Mouse (Mus musculus): ENCODE measurements around the gene Stard13. TPM values are rescaled to one million over a fixed set of nuclear protein-coding genes. Genes with fewer than 3 reads are reported as not detected.

Gene Stard13
- polyA plus RNA-seq, 1 experiment, result 57.3 TPM

DNA sequence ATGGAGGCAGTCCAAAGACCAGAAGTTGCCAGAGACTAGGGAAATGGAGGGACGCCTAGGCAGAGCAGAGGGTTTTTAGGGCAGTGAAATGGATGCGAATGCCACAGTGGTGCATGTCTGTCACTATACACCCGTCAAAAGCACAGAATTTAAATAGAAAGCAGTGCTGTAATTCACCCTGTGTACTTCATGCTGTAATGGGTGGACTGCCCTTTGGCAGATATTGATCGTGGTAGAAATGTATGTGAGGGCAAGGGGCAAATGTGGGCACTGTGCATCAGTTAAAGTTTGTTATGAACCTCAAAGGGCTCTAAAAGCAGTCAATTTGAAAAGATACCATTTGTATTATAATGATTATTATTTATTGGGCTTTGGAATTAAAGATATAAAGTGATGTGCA, 153.4 kb downstream of the Stard13 start:
- H3K4me1 ChIP-seq (ENCODE audit: control insufficient read depth, insufficient read depth, low read length), result peaks cover 9% of the 10 kb centered on the region
- peak; percentile 1 for DNase-seq
- TF ChIP-seq POLR2A (IDR thresholded peaks at IDR 0.05; ENCODE audit: borderline replicate concordance, extremely low read depth, low read depth, low read length) (no peak), CTCF (IDR thresholded peaks at IDR 0.05; ENCODE audit: insufficient read depth, low read length) (no peak)
- H3K4me3 ChIP-seq (replicated peaks; ENCODE audit: extremely low read depth, low read depth, low read length), result no peak overlapping the region
- 75% methylated on average over 4 of the region's 4 CpGs for WGBS

- 94% methylated on average over 2 of the region's 2 CpGs for WGBS
- TF ChIP-seq CTCF (IDR thresholded peaks at IDR 0.05; ENCODE audit: insufficient read depth, low read length), result no peak
- no peak for TF ChIP-seq POLR2A (IDR thresholded peaks at IDR 0.05; ENCODE audit: borderline replicate concordance, extremely low read depth, low read depth, low read length)
- peaks cover 6% of the 10 kb centered on the region for H3K4me1 ChIP-seq (ENCODE audit: control insufficient read depth, insufficient read depth, low read length)
- no peak overlapping the region for H3K4me3 ChIP-seq (replicated peaks; ENCODE audit: extremely low read depth, low read depth, low read length)
- DNase-seq, result no peak
Measured at GRCm38 (mm10) chr5:151077953-151078352, 155.7 kb downstream of the Stard13 start.

DNA sequence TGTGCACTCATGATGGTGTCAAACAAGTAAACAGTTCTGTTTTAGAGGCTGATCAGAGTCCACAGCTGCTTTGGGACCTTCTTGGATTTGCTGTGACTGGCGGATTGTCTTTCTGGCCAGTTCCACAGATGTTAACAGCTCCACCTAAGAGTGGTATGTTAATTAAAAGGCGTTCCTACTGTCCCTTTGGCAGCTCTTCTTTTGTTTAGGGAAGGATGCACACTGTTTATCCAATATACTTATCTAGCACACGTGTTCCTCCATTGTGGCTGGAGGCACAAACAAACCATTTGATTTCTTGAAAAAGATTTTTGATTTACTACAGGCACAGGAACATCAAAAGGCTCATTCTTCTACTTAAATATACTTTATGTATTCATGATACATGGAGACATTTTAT, 156.7 kb downstream of the Stard13 start:
- Histone ChIP-seq H3K4me1 (ENCODE audit: control insufficient read depth, insufficient read depth, low read length) (peaks cover 6% of the 10 kb centered on the region), H3K4me3 (replicated peaks; ENCODE audit: extremely low read depth, low read depth, low read length) (no peak overlapping the region)
- WGBS, result 46% methylated on average over 3 of the region's 3 CpGs
- TF ChIP-seq CTCF (IDR thresholded peaks at IDR 0.05; ENCODE audit: insufficient read depth, low read length) (no peak), POLR2A (IDR thresholded peaks at IDR 0.05; ENCODE audit: borderline replicate concordance, extremely low read depth, low read depth, low read length) (no peak)
- DNase-seq, result no peak

GRCm38 (mm10) chr5:151074282-151074681, 159.4 kb downstream of the Stard13 start:
- WGBS, result 60% methylated on average over 4 of the region's 4 CpGs
- H3K4me1 ChIP-seq (ENCODE audit: control insufficient read depth, insufficient read depth, low read length), result peaks cover 12% of the 10 kb centered on the region
- no peak for DNase-seq
- TF ChIP-seq CTCF (IDR thresholded peaks at IDR 0.05; ENCODE audit: insufficient read depth, low read length) (no peak), POLR2A (IDR thresholded peaks at IDR 0.05; ENCODE audit: borderline replicate concordance, extremely low read depth, low read depth, low read length) (no peak)
- H3K4me3 ChIP-seq (replicated peaks; ENCODE audit: extremely low read depth, low read depth, low read length), result no peak overlapping the region

DNA sequence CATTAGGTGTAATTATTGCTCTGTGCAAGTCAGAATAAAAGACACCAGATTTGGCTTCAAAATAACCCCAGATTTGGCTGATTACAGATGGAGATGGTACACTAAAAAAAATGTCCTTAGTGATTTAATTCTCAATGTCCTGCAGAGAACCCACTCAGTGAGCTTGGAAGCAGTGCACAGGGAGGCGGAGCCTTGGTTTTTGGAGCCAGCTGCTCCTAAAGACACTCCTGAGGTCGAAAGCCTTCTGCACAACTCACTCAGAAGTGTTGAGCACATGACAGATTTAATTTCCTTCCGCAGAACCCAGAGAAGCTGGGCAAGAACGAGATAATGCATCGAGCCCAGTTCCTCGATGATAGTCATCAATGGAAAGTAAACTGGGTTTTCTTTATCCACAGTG, 162.2 kb downstream of the Stard13 start:
- H3K4me1 ChIP-seq (ENCODE audit: control insufficient read depth, insufficient read depth, low read length), result peaks cover 7% of the 10 kb centered on the region
- TF ChIP-seq POLR2A (IDR thresholded peaks at IDR 0.05; ENCODE audit: borderline replicate concordance, extremely low read depth, low read depth, low read length) (no peak), CTCF (IDR thresholded peaks at IDR 0.05; ENCODE audit: insufficient read depth, low read length) (no peak)
- WGBS, result 39% methylated on average over 6 of the region's 6 CpGs
- peak; percentile 6 for DNase-seq
- no peak overlapping the region for H3K4me3 ChIP-seq (replicated peaks; ENCODE audit: extremely low read depth, low read depth, low read length)

- DNase-seq, result peak; percentile 2
- Histone ChIP-seq H3K4me3 (replicated peaks; ENCODE audit: extremely low read depth, low read depth, low read length) (no peak overlapping the region), H3K4me1 (ENCODE audit: control insufficient read depth, insufficient read depth, low read length) (peaks cover 8% of the 10 kb centered on the region)
- TF ChIP-seq POLR2A (IDR thresholded peaks at IDR 0.05; ENCODE audit: borderline replicate concordance, extremely low read depth, low read depth, low read length) (no peak), CTCF (IDR thresholded peaks at IDR 0.05; ENCODE audit: insufficient read depth, low read length) (no peak)
- WGBS, result 66% methylated on average over 6 of the region's 6 CpGs
Measured at GRCm38 (mm10) chr5:151070896-151071295, 162.7 kb downstream of the Stard13 start.

GRCm38 (mm10) chr5:151069569-151069968, 164.1 kb downstream of the Stard13 start:
- 65% methylated on average over 2 of the region's 2 CpGs for WGBS
- TF ChIP-seq CTCF (IDR thresholded peaks at IDR 0.05; ENCODE audit: insufficient read depth, low read length) (no peak), POLR2A (IDR thresholded peaks at IDR 0.05; ENCODE audit: borderline replicate concordance, extremely low read depth, low read depth, low read length) (no peak)

GRCm38 (mm10) chr5:151066016-151066415, 167.6 kb downstream of the Stard13 start:
- peaks cover 17% of the 10 kb centered on the region for H3K4me1 ChIP-seq (ENCODE audit: control insufficient read depth, insufficient read depth, low read length)
- 51% methylated on average over 5 of the region's 5 CpGs for WGBS
- TF ChIP-seq POLR2A (IDR thresholded peaks at IDR 0.05; ENCODE audit: borderline replicate concordance, extremely low read depth, low read depth, low read length) (no peak), CTCF (IDR thresholded peaks at IDR 0.05; ENCODE audit: insufficient read depth, low read length) (no peak)
- DNase-seq, result peak; percentile 2
- H3K4me3 ChIP-seq (replicated peaks; ENCODE audit: extremely low read depth, low read depth, low read length), result no peak overlapping the region

More at GRCm38 (mm10) chr5:151069569-151069968, 164.1 kb downstream of the Stard13 start:
- H3K4me3 ChIP-seq (replicated peaks; ENCODE audit: extremely low read depth, low read depth, low read length), result no peak overlapping the region
- H3K4me1 ChIP-seq (ENCODE audit: control insufficient read depth, insufficient read depth, low read length), result peaks cover 17% of the 10 kb centered on the region
- DNase-seq, result peak; percentile 23

- WGBS, result 37% methylated on average over 1 of the region's 1 CpGs
- peak; percentile 2 for DNase-seq
- Histone ChIP-seq H3K4me1 (ENCODE audit: control insufficient read depth, insufficient read depth, low read length) (peaks cover 20% of the 10 kb centered on the region), H3K4me3 (replicated peaks; ENCODE audit: extremely low read depth, low read depth, low read length) (no peak overlapping the region)
- TF ChIP-seq CTCF (IDR thresholded peaks at IDR 0.05; ENCODE audit: insufficient read depth, low read length) (no peak), POLR2A (IDR thresholded peaks at IDR 0.05; ENCODE audit: borderline replicate concordance, extremely low read depth, low read depth, low read length) (no peak)
Measured at GRCm38 (mm10) chr5:151065228-151065627, 168.4 kb downstream of the Stard13 start.

DNA sequence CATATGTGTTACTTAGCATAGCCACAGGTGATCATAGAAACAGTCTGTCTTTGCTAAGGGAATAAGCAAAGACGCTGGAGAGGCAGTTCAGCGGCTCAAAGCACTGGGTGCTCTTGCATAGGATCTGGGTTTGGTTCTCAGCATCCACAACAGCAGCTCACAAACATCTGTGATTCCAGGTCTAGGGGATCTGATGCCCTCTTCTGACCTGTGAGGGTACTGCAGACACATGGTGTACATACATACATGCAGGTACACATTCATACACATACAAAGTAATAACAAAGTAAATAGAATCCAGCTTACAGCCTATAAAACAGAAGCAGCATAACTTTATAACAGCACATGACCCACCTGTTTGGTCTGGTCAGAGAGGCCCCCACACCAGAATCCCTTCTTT, 171.7 kb downstream of the Stard13 start:
- Histone ChIP-seq H3K4me3 (replicated peaks; ENCODE audit: extremely low read depth, low read depth, low read length) (no peak overlapping the region), H3K4me1 (ENCODE audit: control insufficient read depth, insufficient read depth, low read length) (peaks cover 19% of the 10 kb centered on the region)
- DNase-seq, result no peak
- 99% methylated on average over 2 of the region's 2 CpGs for WGBS
- no peak for TF ChIP-seq POLR2A (IDR thresholded peaks at IDR 0.05; ENCODE audit: borderline replicate concordance, extremely low read depth, low read depth, low read length)
- TF ChIP-seq CTCF (IDR thresholded peaks at IDR 0.05; ENCODE audit: insufficient read depth, low read length), result no peak
